Mouse (Mus musculus): Measurements from ENCODE around the gene Sipa1l2. TPM values are rescaled to one million over a fixed set of nuclear protein-coding genes. Genes with fewer than 3 reads are reported as not detected.
A peak's percentile ranks its signal among the peaks of the same experiment; 100 is the strongest.

Sipa1l2 gene
- total and polyA plus RNA-seq, 2 experiments from 2014 or later, result 10.1 to 52.6 TPM

GRCm38 (mm10) chr8:125517397-125517796 is 52.2 kb downstream of the Sipa1l2 start:
- no peak for TF ChIP-seq CTCF (IDR thresholded peaks at IDR 0.05)
- Histone ChIP-seq H3K36me3 (ENCODE audit: insufficient read depth, low read length) (no peaks in the 10 kb centered on the region), H3K27ac (ENCODE audit: low read depth, low read length) (no peak overlapping the region), H3K9me3 (ENCODE audit: low read length) (no peaks in the 10 kb centered on the region), H3K27me3 (ENCODE audit: insufficient read depth, low read length) (no peaks in the 10 kb centered on the region), H3K4me3 (ENCODE audit: low read depth, low read length) (no peak overlapping the region), H3K4me1 (ENCODE audit: insufficient read depth, low read length) (peaks cover 14% of the 10 kb centered on the region), H3K4me2 (ENCODE audit: low read depth, low read length, poor library complexity, severe bottlenecking) (no peak overlapping the region), H3K9ac (replicated peaks; ENCODE audit: low read length, poor library complexity, severe bottlenecking) (no peak overlapping the region)
- WGBS, result 61% methylated on average over 8 of the region's 8 CpGs
- DNase-seq (ENCODE audit: low spot score) (no peak), ATAC-seq (ENCODE audit: low FRiP score) (no peak)

- Histone ChIP-seq H3K36me3 (ENCODE audit: insufficient read depth, low read length) (no peaks in the 10 kb centered on the region), H3K27ac (ENCODE audit: low read depth, low read length) (no peak overlapping the region), H3K9ac (replicated peaks; ENCODE audit: low read length, poor library complexity, severe bottlenecking) (no peak overlapping the region), H3K4me3 (ENCODE audit: low read depth, low read length) (no peak overlapping the region), H3K4me2 (ENCODE audit: low read depth, low read length, poor library complexity, severe bottlenecking) (no peak overlapping the region), H3K4me1 (ENCODE audit: insufficient read depth, low read length) (peaks cover 14% of the 10 kb centered on the region), H3K27me3 (ENCODE audit: insufficient read depth, low read length) (no peaks in the 10 kb centered on the region), H3K9me3 (ENCODE audit: low read length) (no peaks in the 10 kb centered on the region)
- TF ChIP-seq CTCF (IDR thresholded peaks at IDR 0.05), result no peak
- WGBS, result 75% methylated on average over 6 of the region's 6 CpGs
- ATAC-seq (ENCODE audit: low FRiP score) (no peak), DNase-seq (ENCODE audit: low spot score) (no peak)
Observed at GRCm38 (mm10) chr8:125516115-125516905, 53.3 kb downstream of the Sipa1l2 start.

- TF ChIP-seq CTCF (IDR thresholded peaks at IDR 0.05), result no peak
Observed at GRCm38 (mm10) chr8:125515665-125516064, 53.9 kb downstream of the Sipa1l2 start.

GRCm38 (mm10) chr8:125513935-125514334 is 55.7 kb downstream of the Sipa1l2 start:
- ATAC-seq (ENCODE audit: low FRiP score), result no peak
- peaks cover 14% of the 10 kb centered on the region for H3K4me1 ChIP-seq (ENCODE audit: insufficient read depth, low read length)
- DNase-seq (ENCODE audit: low spot score), result no peak
- no peaks in the 10 kb centered on the region for H3K27me3 ChIP-seq (ENCODE audit: insufficient read depth, low read length)
- 22% methylated on average over 5 of the region's 5 CpGs for WGBS
- H3K4me2 ChIP-seq (ENCODE audit: low read depth, low read length, poor library complexity, severe bottlenecking), result no peak overlapping the region
- H3K9ac ChIP-seq (replicated peaks; ENCODE audit: low read length, poor library complexity, severe bottlenecking), result no peak overlapping the region
- no peak for TF ChIP-seq CTCF (IDR thresholded peaks at IDR 0.05)
- H3K36me3 ChIP-seq (ENCODE audit: insufficient read depth, low read length), result no peaks in the 10 kb centered on the region
- no peaks in the 10 kb centered on the region for H3K9me3 ChIP-seq (ENCODE audit: low read length)
- no peak overlapping the region for H3K4me3 ChIP-seq (ENCODE audit: low read depth, low read length)
- H3K27ac ChIP-seq (ENCODE audit: low read depth, low read length), result 0 out of 2 replicates have a peak overlapping the region, but pooled peaks have one; percentile 59

More at GRCm38 (mm10) chr8:125515665-125516064, 53.9 kb downstream of the Sipa1l2 start:
- DNase-seq (ENCODE audit: low spot score), result no peak
- no peak for ATAC-seq (ENCODE audit: low FRiP score)
- peaks cover 14% of the 10 kb centered on the region for H3K4me1 ChIP-seq (ENCODE audit: insufficient read depth, low read length)
- no peaks in the 10 kb centered on the region for H3K27me3 ChIP-seq (ENCODE audit: insufficient read depth, low read length)
- no peak overlapping the region for H3K4me2 ChIP-seq (ENCODE audit: low read depth, low read length, poor library complexity, severe bottlenecking)
- H3K36me3 ChIP-seq (ENCODE audit: insufficient read depth, low read length), result no peaks in the 10 kb centered on the region
- H3K9ac ChIP-seq (replicated peaks; ENCODE audit: low read length, poor library complexity, severe bottlenecking), result no peak overlapping the region
- H3K9me3 ChIP-seq (ENCODE audit: low read length), result no peaks in the 10 kb centered on the region
- no peak overlapping the region for H3K4me3 ChIP-seq (ENCODE audit: low read depth, low read length)
- 64% methylated on average over 8 of the region's 8 CpGs for WGBS
- H3K27ac ChIP-seq (ENCODE audit: low read depth, low read length), result no peak overlapping the region

GRCm38 (mm10) chr8:125513242-125513866 is 56.3 kb downstream of the Sipa1l2 start:
- Histone ChIP-seq H3K27me3 (ENCODE audit: insufficient read depth, low read length) (no peaks in the 10 kb centered on the region), H3K4me3 (ENCODE audit: low read depth, low read length) (no peak overlapping the region), H3K4me1 (ENCODE audit: insufficient read depth, low read length) (peaks cover 14% of the 10 kb centered on the region), H3K9ac (replicated peaks; ENCODE audit: low read length, poor library complexity, severe bottlenecking) (no peak overlapping the region), H3K36me3 (ENCODE audit: insufficient read depth, low read length) (no peaks in the 10 kb centered on the region), H3K4me2 (ENCODE audit: low read depth, low read length, poor library complexity, severe bottlenecking) (no peak overlapping the region), H3K27ac (ENCODE audit: low read depth, low read length) (peak overlapping the region; percentile 59), H3K9me3 (ENCODE audit: low read length) (no peaks in the 10 kb centered on the region)
- WGBS, result 55% methylated on average over 5 of the region's 5 CpGs
- ATAC-seq (ENCODE audit: low FRiP score), result no peak
- DNase-seq (ENCODE audit: low spot score), result no peak
- TF ChIP-seq CTCF (IDR thresholded peaks at IDR 0.05), result no peak

- Histone ChIP-seq H3K4me2 (ENCODE audit: low read depth, low read length, poor library complexity, severe bottlenecking) (no peak overlapping the region), H3K36me3 (ENCODE audit: insufficient read depth, low read length) (no peaks in the 10 kb centered on the region), H3K27me3 (ENCODE audit: insufficient read depth, low read length) (no peaks in the 10 kb centered on the region), H3K9ac (replicated peaks; ENCODE audit: low read length, poor library complexity, severe bottlenecking) (no peak overlapping the region), H3K4me1 (ENCODE audit: insufficient read depth, low read length) (peaks cover 14% of the 10 kb centered on the region), H3K27ac (ENCODE audit: low read depth, low read length) (no peak overlapping the region), H3K9me3 (ENCODE audit: low read length) (no peaks in the 10 kb centered on the region), H3K4me3 (ENCODE audit: low read depth, low read length) (no peak overlapping the region)
- no peak for DNase-seq (ENCODE audit: low spot score)
- TF ChIP-seq CTCF (IDR thresholded peaks at IDR 0.05), result no peak
- WGBS, result 81% methylated on average over 1 of the region's 1 CpGs
- ATAC-seq (ENCODE audit: low FRiP score), result no peak
Observed at GRCm38 (mm10) chr8:125512561-125512960, 57.0 kb downstream of the Sipa1l2 start.

Data from midbrain, postnatal 0 days (tissue).